Mouse (Mus musculus) cerebellum, adult 8-10 months (tissue): ENCODE measurements at regions not wholly inside any gene's neighbourhood (a gene's known extent, or its start where the extent isn't known, plus 50 kb on each side); places are given as distances from the start of the nearest gene placed in this dataset.
"Not testable (repeated sequence)": the region's sequence is repeated elsewhere in the genome, so short reads cannot be mapped to it uniquely, and the experiment has no call there.

Source experiments
- DNase-seq: peaks from one replicate; pipeline ENCODE4 v3.0.0; 2022

DNA sequence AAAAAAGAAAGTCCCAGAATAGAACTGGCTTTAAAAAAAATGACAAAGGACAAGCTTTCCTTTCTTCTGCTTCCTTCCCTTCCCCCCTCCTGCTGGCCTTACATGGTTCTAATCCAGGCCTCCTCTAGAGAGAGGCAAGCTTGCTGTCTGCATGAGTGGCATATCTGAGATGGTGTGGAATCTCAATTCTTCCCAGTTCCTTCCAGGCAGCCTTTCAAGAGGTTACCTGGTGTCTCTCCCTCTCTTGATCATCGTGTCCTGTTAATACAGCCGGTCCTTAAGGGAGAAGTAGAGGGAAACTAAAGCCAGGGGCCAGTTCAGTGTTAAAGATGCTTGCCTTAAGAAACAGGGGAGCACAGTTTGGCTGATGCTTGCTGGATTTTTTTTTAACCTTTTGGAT is 607.1 kb upstream of the Clint1 start:
- no peak for DNase-seq

DNA sequence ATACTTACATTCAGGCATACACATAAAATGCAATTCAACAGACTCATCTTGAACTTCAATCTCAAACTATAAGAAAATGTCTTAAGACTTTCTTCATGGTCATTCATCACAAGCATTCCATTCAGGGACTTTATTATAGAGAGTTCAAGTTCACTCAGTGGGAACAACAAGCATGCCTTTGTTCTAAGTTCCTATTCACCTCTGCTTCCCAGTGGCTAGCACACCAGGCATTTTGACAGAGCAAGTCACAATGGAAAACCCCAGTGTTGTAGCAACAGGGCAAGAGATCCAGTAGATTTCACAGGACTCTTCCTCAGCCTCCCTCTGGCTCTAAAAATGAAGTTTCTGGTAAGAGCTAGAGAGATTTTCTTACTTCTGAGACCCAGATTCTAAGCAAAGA is 595.8 kb upstream of the Clint1 start:
- DNase-seq = no peak

DNA sequence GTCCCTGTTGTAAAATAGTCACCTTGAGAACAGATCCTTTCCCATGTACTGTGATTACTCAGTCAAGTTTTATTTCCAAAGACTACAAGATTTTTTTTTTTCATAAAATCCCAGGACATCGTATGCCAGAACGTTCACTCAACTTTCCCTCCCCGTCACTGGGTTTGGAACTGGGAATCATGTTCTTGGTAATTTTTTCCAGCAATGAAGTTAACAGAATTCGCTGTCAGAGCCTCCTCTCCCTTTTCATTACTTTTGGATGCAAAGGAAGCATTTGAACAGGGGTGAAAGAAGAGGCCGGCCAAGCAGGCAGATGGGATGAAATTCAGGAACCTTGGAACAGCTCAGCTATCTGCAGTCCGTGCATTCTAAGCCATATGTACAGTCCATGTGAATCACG is 589.7 kb upstream of the Clint1 start:
- DNase-seq = no peak

DNA sequence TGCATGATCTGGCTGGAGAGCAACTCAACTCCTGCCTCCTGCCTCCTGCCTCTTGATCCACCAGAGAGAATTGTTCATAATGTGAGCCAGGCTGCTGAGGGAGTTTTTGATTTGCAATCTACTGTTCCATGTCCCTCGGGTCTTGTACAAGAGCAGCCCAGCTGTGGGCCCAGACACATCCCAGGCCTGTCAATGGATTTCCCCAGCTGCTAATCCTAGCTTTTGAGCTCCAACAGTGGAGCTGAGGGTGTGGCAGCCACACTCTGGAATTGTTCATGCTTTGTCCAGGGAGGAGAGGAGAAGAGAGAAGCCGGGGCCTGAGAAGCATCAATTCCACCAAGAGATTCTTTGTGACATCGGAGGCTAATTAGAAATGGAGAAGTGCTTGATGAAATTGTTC is 587.9 kb upstream of the Clint1 start:
- no peak for DNase-seq

DNA sequence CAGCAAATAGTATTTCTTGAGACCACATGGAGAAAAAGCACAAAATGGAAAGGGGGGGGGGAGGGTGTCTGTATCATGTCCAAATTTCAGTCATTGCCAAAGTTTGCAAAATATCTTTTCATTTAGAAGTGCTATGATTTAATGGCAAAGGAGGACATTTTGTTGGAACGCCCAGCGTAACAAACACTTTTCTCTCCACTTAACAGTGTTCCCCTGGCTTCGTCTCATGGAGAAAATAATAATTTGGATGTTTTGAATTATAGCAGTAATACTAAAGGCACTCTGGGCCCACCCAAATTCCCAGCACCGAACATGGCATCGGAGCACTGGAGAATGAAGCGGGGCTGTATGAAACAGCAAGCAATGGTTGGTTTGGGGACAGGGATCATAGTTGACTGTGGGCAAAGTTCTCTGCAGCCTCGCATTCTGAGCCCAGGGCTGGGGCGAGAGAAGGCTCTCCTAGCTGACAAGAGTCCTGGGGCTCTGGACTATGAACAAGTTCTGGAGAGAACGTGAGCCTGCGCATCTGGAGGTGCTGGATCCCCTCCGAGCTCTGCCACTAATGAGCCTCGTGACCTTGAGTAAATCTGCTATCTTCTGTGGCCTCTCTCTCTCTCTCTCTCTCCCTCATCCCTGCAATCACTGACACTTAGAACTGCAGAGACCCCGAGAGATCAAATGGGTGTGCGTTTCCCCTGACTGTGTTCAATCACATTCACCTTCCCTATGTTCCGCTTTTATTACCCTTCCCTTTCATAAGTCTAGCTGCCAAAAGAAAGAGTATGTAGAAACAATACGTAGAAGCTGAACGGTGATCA is 586.5 kb upstream of the Clint1 start:
- no peak for DNase-seq

DNA sequence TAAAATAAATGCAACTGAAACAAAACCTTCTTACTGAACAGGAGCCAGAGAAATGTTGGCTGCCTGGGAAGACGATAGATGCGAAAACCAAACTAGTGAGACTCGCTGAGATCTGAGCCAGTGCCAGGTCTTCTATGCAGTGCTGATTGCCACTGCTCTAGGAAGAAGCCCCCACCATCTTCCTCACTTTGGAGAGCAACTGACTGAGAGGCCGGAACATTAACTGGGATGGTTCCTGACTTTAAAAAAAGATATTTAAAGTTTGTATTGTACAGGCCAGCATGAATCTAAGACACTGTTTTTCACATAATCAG is 585.9 kb upstream of the Clint1 start:
- DNase-seq = no peak

DNA sequence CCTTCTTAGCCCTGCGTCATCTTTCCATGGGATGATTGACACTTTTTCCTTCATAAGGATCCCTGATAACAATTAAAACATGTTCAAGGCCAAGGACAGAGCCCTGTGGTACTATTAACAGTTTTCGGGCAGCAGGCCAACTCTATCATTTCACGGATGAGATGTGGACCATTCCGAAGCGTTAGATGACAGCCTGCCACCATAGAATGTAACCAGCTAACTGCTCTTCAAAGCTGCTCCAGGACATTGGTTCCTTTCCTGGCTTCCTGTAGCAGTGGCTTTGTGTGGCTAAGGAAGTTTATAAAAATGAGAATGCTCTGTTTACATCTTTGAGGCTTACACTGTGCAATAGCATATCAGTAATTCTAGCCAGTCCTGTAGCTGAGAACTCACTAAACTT is 582.6 kb upstream of the Clint1 start:
- no peak for DNase-seq

DNA sequence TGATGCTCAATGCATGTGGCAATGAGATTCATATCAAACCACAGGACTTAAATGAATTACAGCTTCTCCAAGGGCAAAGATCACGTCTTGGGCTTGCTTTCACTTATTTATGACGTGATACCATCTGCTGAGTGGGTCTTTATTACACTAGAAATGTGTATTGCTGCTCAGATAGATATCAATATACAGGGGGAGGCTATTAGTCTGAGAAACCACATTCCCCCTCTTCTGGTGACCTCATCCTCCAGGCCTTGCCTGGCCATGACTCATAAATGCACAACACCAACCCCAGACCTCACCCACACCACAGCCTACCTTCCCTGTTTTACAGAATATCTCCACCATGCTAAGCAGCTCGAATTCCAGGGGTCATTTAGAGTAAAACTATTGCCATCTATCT is 580.6 kb upstream of the Clint1 start:
- no peak for DNase-seq

DNA sequence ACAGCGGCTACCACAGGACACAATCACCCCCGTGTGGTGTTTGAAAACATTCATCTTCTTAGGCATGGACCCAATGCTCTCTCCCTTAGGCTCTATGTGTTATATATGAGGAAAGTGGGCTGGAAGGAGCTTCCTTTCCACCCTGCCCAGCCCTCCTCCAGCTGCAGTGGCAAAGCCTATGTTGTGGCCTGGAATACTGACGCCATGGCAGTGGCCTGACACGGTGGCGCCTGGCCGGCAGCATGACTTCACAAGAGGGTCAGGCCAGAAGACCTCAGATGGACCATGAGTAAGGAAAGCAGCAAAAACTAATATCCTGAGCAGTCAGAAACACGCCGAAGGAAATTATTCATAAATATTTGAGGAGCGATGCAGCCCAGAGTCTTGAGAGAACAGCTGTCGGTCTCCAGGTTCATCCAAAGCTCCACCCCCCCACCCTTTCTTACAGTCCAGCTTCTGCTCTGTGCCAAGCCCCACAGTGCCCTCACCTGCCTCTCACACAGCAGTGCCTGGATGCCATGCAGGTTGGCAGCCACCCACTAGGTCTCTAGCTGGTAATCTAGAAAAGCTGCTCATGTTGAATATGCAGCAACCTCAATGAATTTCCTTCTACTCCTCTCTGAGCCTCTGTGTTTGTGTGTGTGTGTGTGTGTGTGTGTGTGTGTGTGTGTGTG is 577.3 kb upstream of the Clint1 start:
- DNase-seq = peak; percentile 5

DNA sequence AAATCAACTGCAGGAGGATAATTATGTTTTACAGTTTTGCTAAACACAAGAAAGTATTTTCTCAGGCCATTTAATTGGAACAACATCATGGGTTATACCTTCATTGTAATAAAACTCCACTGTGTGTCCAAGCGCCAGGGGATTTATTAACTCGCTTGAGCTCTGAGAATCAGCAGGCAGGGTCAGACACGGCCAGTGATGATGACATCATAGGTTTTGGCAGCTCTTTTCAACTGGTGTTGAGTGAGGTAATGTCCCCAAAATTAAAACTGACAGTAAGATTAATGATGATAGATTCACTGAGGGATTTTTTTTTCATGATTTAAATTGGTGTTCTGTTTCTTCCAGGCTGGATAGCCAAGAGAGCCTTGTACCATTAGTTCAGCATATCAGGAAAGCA is 576.7 kb upstream of the Clint1 start:
- no peak for DNase-seq

DNA sequence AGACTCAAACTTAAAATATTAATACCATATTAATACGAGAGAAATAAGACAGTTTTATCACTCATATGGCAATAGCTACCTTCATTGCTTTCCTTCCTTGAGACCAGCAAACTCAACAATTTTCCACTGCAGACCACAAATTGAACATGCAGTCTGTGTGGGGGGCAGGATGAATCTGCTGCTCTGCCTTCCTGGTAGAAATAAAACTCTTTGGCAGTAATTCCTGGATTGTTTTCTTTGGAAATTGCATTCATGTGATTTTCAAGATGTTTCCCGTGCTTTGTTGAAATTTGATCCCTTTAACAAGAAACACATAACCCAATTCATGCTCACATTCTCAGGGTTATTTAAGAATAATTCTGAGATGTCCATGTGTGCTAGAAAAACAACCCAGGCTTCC is 555.1 kb upstream of the Clint1 start:
- DNase-seq = no peak

DNA sequence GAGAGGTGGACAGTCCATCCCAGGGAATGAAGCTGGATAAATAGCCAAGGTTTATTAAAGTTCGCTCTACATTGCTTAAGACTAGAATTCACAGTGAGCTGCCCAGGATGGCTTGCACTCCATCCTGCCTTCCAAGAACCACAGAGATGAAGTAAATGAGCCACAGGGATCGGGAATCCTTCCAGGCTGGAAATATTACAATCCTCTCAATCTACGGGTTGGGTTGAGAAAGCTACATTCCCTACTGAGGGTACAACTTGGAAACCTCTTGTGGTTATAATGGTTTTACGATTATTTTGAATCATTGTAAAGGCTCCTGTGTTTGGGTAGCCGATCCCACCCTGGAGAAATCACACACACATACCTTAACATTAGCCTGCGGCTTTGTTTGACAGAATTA is 539.9 kb upstream of the Clint1 start:
- no peak for DNase-seq

DNA sequence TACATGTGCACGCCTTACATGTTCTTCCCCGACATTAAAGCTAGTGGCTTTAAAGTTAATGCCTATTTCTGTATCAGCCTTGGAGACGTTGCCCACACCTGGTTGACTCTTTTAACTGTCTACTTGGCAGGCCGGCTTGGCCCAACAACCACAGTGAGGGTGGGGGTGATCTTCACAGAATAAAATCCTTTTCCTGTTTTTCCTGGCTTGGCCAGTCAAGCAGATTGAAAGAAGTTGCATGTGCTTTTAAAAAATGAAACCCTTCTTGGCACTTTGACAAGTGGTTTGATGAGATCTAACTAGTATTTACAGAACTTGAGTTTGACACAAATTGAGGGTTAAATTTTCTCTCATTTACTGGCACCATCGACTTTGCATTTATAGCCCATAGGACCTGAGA is 528.1 kb upstream of the Clint1 start:
- DNase-seq = no peak

DNA sequence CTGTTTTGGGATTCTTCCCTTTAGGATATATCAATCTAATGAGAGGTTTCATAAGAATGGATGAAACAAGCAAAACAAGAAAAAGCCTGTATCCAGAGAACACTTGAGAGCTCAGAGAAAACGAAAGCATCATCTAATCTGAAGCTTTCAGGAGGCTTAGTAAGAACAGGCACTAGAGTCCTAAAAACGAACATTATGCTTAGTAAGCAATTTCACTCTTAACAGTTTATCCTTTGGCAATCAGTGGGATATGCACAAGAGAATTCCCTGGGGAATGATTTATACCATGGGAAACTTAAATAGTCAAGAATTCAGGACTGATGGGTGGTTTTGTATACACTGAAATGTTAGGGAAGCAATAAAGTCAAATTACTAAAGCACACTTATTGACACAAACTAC is 521.5 kb upstream of the Clint1 start:
- DNase-seq = no peak

DNA sequence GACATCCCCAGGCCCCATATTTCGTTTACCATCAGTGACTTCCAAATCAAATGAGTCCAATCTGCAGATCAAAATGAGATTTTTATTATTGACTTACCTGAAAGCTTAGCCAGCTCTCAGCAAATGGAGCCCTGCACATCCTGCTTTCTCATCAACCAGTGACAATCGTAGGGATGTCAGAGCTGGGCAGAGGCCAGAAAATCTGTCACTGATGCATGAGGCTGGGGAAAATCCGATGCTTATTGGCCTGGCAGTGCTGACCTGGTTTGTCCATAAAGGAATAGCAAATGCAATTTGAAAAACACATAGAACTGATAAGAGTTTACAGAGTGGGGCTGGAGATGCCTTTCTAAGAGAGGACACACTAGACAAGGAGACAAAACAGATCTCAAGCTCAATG is 518.1 kb upstream of the Clint1 start:
- DNase-seq = no peak

DNA sequence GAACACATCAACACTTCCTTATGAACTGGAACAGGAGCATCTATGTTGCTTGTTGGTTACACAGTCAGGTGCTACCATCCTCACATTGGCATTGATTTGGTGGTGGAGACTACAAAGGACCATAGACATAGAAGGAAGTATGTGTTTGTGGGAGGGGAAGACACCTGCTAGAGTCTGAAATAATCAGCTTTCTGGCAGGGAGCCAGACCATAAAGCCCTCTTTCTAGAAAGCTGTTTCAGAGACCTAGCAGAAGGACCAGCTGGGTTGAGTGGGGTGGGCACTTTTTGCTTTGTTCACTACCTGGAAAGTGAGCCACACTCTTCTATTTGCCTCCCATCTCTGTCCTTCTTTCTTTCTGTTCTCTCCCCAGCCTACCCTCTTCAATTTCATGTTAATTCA is 502.5 kb upstream of the Clint1 start:
- no peak for DNase-seq

DNA sequence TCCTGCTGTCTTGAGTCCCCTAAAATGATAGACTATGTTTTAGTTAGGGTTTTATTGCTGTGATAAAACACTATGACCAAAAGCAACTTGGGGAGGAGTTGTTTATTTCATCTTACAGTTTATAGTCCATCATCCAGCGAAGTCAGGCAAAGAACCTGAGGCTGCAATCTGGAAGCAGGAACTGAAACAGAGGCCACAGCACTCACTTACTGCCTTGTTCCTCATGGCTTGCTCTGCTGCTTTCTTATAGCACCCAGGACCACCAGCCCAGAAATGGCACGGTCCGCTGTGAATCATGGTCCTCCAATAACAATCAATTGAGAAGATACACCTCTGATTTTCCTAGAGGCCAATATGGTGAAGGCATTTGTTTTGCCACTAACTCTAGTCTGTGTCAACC is 486.5 kb upstream of the Clint1 start:
- no peak for DNase-seq

DNA sequence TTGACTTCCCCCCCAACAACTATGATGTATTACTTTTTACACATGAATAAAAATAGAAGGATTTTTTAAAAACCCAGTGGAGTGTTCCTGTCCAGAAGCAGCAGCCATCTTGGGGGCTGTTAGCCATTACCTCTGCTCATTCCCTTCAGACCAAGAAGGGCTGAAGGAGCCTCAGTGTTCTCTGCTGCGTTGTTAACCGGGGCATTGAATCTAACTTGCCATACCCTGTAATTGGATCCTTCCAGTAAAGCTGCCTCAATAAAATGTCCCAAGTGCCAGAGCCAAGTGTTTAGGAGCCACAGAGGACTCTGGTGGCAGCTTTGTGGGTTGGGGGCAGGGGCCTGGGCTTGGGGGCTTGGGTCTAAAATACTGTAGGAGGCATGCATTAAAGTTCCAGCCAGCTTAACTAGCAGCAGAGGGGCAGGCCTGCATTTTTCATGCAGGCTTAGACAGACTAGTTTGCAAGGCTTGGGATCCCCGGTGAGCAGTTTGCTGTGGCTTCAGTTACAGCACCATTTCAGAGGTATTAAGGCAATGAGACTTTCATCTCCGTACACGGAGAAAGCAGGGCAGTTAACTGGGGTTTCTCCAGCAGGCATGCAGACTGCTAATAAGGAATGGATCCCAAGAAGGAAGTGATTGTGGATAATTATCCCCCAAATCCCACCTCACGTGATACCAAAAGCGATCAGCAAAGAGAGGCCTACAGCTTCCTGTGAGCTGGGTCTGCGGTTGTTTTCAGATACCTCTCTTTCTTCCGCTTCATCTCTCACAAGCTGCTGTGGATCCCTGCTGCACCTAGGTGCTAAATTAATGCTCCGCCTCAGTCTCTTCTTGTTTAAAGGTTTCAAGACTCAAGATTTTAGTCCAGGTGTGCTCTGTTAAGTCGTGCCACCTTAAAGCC is 462.4 kb upstream of the Clint1 start:
- no peak for DNase-seq

DNA sequence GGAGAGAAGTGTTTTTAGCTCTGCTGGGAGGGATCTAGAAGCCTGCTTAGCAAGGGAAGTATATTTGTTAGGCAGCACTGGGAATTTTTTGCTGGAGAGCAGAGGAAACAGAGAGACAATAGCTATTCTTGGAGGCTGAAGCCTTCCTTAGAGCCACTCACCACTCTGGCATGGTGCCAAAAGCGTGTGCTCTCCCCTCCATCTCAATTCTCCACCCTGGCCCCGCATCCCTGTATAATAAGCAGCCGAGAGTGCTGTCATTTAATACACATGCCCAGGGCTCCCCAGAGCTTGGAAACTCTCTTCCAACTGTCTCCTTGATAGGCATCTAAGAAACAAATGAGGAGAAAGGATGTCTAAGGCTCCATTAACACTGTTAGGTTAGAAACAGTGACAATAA is 455.8 kb upstream of the Clint1 start:
- no peak for DNase-seq

DNA sequence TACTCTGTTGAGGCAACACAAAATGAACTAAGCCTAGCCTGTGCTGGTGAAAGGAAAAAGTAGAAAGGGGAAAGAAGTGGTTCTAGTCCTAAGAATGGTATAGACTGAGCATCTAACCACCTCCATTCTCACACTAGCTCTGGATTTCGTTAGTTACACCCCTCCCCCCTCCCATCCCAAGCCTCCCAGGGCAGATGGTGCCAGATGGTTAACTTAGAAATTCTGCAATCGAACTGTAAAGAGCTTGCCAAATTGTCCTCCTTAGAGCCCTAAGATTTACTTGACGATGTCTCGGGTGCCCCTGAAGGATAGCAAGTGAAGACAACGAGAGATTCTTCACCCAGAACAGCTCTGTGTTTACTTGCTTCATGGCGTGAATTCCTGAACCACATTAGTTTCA is 453.7 kb upstream of the Clint1 start:
- DNase-seq = no peak

DNA sequence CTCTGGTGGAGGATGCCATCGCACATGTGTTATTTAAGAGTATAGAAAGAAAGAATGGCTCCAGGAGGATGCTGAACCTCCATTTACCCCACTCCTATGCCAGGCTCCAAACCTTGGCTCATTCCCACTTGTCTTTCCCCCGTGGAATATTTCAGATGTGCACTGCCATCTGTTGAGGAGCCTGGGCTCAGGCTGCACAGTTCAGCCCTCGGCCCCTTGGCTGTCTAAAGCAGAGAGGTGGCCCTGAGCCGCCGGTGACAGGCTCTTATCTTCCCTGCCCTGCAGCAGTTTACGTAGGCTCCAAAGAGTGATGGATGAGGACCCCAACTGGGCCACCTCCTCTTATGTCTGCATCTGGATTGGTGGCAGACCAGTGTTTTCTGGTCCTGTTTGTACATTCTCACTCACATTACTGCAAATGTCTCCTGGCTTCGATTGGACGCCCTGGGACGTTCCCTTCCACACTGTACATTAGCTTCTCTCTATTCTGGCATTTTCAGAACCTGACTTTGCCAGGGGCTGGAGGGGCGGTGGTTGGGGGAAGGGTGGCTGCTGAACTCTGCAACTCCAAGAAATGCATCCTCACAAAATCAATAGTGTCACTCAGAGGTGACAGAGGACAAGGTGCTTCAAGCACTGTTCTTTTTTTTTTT is 447.3 kb upstream of the Clint1 start:
- no peak for DNase-seq

DNA sequence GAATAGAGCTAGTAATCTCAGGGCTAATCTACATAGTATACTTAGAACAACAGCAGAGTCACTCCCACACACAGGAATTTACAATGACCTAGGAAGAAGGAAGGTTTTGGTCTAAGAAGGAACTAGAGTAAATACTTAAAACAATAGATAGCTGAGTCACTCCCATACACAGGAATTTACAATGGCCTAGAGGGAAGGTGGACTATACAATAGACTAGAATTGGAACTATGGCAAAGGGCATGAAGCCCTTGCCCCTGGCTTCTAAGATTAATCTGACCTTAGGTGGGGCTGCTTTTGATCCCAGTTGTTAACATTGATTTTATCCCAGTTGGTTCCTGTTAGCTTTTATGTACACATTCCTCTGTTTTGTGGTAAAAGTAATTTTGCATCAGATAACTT is 427.8 kb upstream of the Clint1 start:
- not testable (repeated sequence) for DNase-seq

DNA sequence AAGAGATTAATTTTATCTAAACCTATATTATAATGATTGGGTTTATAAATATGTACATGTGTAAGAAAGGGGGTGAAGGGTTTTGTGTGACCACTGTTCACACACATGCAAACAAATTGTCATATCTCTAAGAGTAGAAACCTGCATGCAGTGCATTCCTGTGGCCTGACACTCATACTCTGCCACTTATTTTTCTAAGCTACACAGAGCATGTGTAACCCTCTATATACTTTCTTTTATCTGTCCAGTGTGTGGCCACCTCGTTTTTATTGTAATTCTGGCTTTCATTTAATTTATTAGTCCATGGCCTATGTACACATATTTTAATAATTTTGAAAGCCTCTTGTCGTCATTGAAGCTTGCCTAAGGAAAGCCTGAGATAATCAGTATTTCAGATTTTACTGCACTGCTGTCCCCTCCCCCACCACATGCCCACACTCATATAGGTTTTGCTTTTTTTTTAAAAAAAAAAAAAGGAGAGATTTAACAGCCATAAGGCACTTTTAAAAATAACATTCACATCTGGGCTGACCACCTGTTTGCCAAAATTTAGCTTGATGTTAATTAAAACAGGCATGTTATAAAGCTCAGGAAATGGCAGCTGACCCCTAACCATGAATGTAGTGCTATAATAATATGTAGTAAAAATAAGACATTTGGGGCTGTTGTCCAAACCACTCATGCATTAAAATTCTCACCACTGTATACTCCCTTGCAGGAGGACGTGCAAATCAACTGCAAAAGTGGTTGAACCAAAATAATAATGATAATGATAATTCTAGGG is 410.7 kb upstream of the Clint1 start:
- DNase-seq = no peak
